Mouse (Mus musculus) brain, embryonic 14.5 days (tissue): ENCODE measurements around the gene Gm43738.

Experiments
- CTCF ChIP-seq: fragments of 200-500 bp; IDR thresholded peaks from 2 replicates; pipeline ENCODE4 v1.5.1; 2012; ENCODE audit warnings: inconsistent platforms, mild to moderate bottlenecking, moderate library complexity, borderline replicate concordance; ENCODE audit not compliant: insufficient read depth, insufficient read length; ENCODE audit errors: extremely low read depth
- POLR2A ChIP-seq: fragments of 200-500 bp; IDR thresholded peaks from 2 replicates; pipeline ENCODE4 v1.6.1; 2012; ENCODE audit warnings: mild to moderate bottlenecking, inconsistent platforms, borderline replicate concordance; ENCODE audit not compliant: poor library complexity, insufficient read depth, insufficient read length, severe bottlenecking; ENCODE audit errors: extremely low read depth

- TF ChIP-seq CTCF (no peak), POLR2A (no peak)
Measured at GRCm38 (mm10) chr3:89084133-89084532, 16.8 kb downstream of the Gm43738 start.
